Mouse (Mus musculus): ENCODE data around the gene Swsap1.
A peak's percentile ranks its signal among the peaks of the same experiment; 100 is the strongest.

DNA sequence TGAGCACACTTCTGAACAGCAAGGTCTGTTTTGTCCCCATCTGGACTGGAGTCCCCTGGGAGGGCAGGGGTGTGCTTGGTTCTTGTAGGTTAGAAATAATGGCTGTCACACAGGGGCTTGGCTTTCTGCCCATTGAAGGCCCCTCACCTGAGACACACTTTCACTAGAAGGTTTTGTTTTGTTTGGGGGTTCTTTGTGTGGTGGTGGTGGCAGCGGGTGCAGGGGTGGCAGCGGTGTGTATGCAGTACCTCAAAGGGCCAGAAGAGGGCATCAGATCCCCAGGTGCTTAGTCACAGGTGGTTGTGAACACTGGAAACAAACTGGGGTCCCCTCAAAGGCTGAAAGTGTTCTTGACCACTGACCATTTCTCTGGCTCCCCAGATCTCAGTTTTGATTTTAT is 22.4 kb downstream of the Swsap1 start:
- peak; percentile 89 for TF ChIP-seq CTCF (IDR thresholded peaks at IDR 0.05; ENCODE audit: low read depth, low read length)
- no peak for TF ChIP-seq POLR2A (IDR thresholded peaks at IDR 0.05; ENCODE audit: extremely low read depth, insufficient read depth, low read length)

All from liver, adult 2 months (tissue).